Mouse (Mus musculus): ENCODE results near the gene Rbfox1.

DNA sequence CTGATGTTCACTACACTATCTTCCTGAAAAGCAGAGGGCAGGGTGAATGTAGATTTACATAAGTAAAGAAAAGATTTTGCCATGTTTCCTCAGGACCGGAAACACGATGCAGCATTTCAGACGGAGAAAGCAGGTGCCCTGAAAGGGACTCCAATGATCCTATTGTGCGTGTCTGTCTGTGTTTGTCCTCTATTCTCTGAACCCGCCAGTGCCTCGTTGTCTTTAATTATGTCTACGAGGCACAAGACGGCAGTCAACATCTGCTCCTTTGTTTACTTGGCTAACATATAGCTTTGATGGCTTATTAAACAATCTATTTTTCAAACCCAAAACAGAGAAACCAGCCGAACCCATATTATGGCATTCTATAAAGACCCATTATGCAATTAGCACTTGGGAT is 1167.3 kb downstream of the Rbfox1 start:
- TF ChIP-seq POLR2A (IDR thresholded peaks at IDR 0.05; ENCODE audit: borderline replicate concordance, low read depth, low read length) = no peak
- no peak for TF ChIP-seq CTCF (IDR thresholded peaks at IDR 0.05; ENCODE audit: low read depth, low read length)

All from bone marrow macrophage, adult 2 months (primary cell).